Mouse (Mus musculus) kidney, adult 2 months (tissue): ENCODE measurements around the gene Col1a2.

Source experiments
- CTCF ChIP-seq: fragments of 200-500 bp; conservative IDR thresholded peaks from 2 replicates; pipeline ENCODE4 v1.5.1; 2011; ENCODE audit warnings: low read depth, mild to moderate bottlenecking, control low read depth, low read length, moderate library complexity, mixed read lengths; ENCODE audit not compliant: insufficient read depth, insufficient read length
- POLR2A ChIP-seq: fragments of 200-500 bp; IDR thresholded peaks from one replicate; pipeline ENCODE4 v1.6.1; 2011; ENCODE audit warnings: low read depth, low read length, control low read depth

DNA sequence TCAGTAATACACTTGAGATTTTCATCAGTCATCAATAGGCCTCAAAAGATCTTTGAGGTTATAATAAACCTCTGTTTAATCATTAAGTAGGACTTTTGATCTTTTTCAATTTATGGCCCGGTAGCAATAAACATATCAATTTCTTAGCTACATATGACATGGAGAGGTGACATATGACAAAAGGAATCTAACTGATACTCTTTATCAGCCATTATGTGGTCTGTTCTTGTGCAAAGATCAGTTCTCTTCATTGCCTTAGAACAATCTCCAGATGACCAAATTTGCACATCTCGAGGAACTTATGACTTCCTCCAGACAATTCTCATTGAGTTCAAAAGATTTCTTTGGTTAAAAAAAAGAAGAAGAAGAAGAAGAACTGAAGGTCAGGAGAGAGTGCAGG lies 10.1 kb downstream of the Col1a2 start:
- no peak for TF ChIP-seq CTCF
- TF ChIP-seq POLR2A, result no peak
